Mouse (Mus musculus): ENCODE measurements at regions not wholly inside any gene's neighbourhood (a gene's known extent, or its start where the extent isn't known, plus 50 kb on each side); places are given as distances from the start of the nearest gene placed in this dataset.
A peak's percentile ranks its signal among the peaks of the same experiment; 100 is the strongest.
"Not testable (repeated sequence)": the region's sequence is repeated elsewhere in the genome, so short reads cannot be mapped to it uniquely, and the experiment has no call there.

DNA sequence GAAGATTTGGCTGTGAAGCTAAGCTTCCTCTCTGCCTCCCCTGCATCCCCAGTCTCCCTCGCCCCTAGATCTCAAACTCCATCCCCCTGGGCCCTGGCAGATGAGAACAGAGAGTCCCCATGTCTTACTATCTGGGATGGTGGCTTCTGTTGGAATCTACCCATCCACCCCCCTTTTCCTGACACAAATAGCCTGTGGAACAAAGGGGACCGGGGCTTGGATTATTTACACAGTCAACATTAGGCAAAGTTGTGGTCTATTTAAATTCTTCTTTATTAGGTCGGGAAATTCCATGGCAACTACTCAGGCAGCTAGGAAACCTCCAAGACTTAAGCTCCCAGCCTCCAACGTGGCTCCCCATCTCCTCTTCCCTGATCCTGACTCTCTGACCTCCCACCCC is 279.9 kb downstream of the Cyp26b1 start:
- no peak for DNase-seq

DNA sequence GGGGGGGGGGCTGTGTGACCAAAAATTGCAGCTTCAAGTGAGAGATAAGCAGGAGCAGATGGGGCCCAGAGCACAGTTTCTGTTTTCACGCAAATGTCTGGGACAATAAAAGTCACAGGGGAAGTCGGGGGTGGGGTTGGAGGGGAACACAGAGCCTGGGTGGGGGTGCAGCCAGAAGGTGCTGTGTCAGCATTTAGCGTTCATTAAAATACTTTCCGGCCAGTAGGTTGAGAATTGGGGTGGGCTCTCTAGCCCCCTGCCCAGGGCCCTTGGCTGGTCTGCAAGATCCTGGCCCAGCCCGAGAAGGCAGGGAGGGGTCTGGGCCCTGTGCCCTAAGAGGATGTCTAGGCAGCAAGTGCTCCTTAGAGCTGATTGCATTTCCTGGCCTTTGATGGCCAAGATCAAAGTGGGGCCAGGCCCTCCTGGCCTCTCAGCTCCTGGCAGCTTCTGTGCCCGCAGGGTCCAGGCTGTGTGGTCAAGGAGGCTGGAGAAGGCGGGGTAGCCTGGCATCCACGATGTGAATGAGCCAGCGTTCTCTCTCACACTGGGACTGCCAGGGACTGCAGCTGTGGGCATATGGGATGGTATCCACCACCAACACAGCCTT is 283.0 kb downstream of the Cyp26b1 start:
- no peak for DNase-seq

DNA sequence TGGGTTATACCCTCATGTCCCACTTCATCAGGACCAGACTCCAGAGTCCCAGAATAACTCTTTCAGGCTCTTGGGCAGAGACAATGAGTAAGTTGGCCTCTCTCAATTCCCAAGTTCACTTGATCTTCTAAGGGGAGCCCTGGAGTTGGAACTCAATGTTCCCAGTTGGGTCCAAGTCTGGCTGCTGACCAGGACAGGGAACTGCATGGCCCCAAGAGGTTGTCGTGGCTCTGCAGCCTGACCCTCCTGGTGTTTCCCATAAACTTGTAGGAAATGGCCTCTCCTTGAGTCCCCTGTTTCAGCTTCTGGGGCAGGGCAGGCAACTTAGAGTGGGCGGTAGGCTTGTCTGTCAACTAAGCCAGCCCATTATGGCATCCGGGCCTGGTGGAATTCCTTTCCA is 286.2 kb downstream of the Cyp26b1 start:
- no peak for DNase-seq

DNA sequence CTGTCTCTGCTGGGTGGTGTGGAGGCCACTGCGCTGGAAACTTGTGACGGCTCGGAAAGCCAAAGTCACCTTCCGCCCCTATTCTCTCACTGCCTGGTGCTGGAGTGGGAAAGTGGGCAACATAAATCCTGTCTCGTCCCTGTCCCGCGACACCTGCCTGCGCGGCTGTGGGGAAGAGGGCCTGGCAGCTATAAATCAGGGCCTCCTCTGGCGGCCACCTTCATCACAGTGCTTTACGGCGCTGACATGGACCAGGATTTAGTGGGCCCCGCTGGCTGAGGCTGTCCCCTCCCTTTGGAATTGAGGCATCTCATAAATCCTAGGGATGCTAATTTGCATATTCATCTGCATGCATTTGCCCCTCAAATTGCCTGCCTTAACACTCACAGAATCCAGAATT is 287.1 kb downstream of the Cyp26b1 start:
- no peak for DNase-seq

DNA sequence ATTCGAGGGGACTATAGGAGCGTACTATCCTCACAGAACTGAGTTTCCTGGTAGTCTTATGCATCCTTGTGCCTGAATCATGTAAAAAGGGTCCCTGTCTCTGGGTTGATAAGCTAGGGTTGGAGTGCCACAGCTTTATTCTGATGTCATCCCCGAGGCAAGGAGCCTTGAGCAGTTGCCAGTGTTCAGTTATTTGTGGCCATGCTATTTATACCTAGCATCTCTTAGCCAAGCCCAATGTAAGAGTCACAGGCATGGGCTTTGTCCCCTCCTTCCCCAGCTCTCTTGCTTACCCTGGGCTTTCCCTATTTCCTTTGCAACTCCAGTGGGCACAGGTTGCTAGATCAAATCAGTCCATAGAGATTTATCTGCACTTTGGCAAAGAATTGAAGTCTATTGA is 288.6 kb downstream of the Cyp26b1 start:
- DNase-seq, result no peak

DNA sequence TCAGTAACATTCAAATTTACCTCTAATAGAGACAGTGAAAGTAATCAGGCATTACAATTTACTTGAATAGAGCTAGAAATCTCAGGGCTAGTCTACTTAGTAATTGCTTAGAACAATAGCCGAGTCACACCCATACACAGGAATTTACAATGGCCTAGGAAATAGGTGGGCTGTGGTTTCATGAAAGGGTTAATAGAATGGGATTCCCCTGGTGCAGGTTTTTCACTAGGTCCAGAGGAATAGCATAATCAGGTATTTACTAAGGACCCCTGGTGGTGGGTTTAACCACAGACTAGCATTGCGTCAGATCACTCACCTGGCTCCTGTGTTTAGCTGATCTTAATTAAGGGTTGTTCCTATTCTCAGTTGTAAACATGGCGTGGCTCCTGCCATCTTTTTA is 290.8 kb downstream of the Cyp26b1 start:
- DNase-seq, result not testable (repeated sequence)

DNA sequence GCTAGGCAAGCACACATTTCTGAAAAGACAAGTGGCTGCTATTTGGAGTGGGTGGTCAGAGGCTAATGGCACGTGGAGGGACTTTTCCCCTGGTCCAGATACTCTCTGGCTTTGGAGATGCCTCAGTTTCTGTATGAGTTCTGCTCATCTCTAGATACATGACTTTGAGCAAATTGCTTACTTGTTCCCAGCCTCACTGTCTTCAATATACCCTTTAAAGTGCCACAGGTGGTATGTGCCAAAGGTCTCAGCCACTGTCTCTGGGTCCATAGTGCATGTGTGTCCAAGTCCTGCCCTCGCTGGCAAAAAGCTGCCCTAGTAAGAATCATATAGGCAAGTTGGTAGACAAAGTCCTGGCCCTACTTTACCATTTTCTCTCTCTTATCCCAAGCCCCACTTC is 291.5 kb downstream of the Dysf start:
- DNase-seq, result no peak

DNA sequence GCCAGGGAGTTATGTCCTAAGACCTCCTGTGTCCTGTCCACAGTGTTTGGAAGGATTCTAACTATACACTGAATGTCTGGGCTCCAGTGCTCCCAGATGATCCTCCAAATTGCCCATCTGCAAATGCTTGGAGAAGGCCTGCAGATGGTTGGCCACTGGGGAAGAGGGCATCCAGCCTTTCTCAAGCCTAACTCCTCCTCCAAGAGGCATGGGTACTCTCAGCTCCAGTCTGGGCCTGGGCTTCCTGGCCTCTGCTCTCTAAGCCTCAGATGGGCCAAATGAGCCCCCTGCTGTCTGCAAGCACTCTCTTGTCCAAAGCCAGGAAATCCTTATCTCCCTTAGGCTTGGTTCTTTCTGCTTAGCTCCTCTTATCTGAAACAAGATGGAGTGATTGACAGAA is 290.8 kb downstream of the Dysf start:
- no peak for DNase-seq

DNA sequence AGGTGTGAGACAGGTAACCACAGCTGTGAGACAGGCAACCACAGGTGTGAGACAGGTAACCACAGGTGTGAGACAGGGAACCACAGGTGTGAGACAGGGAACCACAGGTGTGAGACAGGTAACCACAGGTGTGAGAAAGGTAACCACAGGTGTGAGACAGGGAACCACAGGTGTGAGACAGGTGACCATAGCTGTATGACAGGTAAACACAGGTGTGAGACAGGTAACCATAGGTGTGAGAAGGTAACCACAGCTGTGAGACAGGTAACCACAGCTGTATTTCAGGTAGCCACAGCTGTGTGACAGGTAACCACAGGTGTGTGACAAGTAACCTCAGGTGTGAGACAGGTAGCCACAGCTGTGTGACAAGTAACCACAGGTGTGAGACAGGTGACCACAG is 265.5 kb downstream of the Dysf start:
- not testable (repeated sequence) for DNase-seq

DNA sequence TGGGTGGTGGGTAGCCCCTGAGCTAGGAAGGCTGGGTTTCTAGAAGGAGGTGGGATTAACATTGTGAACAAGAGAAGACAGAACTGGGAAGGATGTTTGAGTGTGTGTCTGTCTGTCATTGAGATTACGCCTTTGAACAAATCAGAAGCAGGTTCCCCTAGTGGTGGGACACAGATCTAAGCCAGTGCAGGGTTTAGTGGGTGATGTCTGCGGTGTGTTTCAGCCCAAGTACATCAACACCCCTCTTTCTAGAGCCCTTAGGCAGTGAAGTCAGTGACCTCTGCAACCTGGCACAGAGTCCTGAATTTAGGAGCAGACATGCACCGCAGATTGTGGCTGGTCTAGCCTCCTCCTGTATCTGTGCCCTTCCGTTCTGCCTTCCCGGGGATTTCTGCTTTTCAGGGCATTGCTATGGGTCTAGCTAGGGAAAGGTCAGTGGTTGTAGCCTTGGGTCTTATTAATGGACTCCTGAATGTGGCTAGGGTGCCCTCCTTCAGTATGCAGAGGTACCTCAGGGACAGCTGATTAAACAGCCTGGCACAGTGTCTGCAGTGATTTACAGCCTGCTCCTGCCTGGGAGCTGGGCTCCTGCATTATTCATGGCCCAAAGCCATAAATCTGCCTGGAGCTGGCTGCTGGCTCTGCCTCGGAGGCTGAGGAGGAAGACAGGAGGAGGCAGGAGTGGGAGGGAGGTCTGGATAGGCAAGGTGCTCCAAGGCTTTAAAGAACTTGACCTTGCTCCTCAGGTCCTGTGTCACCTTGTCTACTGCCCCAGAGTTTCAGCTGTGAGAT is 264.3 kb downstream of the Dysf start:
- peak; percentile 50 to 54 for DNase-seq

DNA sequence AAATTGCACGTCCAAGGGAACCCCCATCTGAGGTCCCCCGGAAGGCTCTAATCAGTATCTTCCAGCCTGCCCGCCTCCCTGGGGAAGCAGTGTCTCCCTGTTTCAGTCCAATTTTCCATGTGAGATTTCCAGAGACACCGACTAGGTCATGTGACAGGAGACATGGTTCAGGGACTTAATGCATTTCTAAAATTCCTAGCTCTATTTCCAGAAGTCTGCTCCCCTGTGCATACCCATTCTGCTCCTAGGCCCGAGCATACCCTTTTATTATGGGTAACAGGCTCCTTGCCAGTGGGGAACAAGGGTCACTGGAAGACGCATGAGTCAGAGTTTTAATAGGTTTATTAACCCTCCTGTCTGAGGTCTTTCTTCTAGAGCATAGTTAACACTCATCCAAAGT is 263.6 kb downstream of the Dysf start:
- no peak for DNase-seq

DNA sequence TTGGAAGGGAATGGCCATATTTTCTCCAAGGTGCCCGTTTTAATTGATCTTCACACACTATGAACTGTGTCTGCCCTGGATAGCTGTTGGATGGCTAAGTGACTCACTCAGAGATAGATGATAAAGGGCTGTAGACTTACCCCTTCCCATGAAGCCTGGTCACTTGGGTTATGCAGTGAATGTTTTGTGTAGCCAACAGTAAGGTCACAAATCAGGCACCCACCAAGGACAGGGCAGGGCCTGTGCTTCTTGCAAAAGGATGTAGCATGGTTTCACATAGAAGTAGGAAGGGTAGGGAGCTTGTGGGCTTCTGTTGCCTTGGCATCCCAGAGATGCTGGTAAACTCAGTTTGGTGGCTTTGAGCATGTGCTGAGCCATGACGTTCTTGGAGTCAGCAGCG is 263.1 kb downstream of the Dysf start:
- DNase-seq, result no peak

DNA sequence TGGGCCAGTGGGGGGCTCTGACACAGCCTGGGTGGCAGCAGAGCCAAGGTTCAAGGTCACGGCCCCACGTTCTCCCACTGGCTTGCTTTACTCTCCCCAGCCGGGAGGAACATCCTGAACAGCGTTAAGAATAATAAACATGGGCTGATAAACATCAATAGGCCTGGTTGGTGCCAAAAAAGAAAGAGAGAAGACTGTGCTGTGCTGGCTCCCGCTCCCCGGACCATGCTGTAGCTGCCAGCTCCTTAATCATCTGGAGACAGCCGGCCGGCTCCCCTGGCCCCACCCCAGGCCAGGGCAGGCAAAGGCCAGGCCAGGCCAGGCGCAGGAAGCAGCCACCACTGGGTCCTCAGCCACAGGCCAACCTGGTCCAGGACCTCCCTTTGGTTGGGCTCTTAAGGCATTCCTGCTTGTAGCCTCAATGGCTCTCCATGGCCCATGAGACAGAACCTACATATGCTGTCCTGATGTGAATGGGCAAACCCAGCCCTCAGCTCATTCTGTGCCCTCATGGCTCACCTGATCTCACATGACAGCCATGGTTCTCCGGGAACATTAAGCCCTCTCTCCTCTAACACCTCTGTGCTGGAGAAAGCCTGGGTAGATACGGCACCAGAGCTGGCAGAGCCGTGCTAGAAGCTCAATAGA is 262.3 kb downstream of the Dysf start:
- no peak for DNase-seq

DNA sequence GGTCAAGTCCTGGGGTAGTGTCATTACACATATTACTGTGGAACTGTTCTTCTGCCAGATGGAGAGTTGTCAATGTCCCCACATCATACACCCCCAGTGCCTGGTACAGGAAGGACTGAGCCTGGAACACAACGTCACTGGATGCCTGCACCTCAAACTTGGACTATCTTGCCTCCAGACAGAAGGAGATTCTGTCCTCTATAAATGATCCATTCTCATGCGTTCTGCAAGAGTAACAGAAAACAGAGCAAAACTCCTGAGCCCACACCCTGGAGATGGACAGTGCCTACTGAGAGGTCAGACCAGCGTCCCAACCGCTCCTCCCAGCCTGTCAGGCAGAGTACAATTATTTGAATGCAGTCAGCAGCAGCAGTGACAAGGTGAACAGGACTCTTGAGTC is 261.1 kb downstream of the Dysf start:
- DNase-seq, result no peak

DNA sequence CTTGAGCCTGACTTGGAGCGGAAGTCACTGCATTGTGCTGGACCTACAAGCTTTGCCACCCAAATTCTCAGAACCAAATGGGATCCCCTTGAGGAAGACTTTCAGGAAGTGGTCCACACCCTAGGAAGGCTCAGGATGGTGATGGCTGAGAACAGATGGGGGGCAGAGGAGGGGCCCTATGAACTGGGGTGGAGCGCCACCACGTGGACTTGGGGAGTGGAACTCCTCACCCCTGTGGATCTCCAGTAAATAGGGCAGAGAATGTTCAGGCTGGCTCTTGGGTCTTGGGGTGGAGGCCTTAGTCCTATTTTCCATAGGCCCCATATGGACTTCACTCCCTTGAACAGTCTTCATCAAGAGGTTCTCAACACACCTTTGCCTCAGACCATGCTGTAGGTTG is 260.6 kb downstream of the Dysf start:
- no peak for DNase-seq

DNA sequence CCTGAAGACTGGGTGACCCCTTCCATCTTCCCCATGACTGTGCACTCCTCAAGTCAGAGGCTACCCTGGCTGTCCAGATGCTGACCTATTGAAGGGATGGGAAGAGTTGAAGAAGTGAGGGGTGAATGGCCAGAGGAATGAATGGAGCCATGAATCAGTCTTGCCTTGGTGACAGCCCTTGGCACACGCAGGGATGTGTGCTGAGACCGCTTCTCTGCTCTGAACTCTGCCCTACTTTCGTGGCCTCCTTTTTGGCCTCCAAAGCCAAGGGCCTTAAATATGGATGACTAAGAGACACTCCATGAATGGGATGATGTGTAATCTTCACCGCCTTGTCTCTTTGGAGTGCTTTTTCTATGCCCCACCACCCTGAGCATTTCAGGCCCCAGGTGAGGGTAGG is 259.7 kb downstream of the Dysf start:
- DNase-seq, result no peak

DNA sequence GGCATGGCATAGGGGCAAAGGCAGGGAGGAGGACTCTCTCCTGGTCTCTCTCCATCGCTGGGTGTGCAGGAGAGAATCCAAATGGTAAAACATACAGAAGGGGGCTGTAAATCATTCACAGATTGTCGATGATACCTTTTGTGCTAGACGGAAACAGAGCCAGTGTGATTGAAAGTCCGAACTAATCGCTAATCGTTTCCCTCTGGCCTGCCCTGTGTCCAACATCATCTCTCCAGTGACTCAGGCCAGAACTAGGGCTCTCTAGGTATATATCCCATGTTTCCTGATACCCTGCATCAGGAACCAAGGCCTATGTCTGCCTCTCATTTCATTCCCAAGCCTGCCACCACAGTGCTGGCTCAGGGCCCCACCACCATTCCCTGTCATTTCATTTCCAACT is 259.1 kb downstream of the Dysf start:
- no peak for DNase-seq

DNA sequence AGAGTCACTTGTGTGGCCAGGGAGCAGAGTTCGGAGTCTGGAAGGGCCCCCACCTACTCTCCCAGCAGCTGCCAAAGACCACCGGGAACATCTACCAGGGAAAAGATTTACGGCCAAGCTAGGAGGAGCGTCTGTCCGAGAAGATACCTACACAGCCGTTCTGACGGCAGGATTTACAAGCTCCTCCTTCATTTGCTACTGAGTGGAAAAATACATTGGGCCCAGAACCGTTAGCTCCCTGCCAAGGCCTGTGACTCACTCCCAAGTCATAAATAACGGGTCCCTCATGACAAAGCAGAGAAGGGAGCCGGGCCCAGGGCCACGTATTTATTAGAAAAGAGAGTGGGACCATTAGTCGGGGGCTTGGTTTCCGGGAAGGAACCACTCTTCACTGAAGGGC is 258.3 kb downstream of the Dysf start:
- DNase-seq, result peak; percentile 41 to 42

DNA sequence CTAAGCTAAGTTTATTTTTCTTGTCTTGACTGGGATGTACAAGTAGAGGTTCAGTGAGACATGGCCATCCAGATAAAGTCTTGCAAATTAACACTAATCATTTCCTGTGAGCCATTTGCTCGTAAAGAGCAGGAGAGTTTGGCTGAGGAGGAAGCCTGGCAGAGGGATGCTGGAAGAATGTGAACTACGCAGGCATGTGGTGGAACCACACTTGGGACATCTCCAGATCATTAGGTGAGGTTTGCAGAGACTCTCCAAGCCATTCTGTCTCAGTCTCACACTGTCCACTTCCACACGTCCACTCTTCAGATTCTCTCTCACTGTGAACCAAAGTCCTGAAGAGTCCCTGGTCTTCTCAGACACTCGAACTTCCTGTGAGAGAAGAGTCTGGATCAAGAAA is 256.3 kb downstream of the Dysf start:
- DNase-seq, result no peak

DNA sequence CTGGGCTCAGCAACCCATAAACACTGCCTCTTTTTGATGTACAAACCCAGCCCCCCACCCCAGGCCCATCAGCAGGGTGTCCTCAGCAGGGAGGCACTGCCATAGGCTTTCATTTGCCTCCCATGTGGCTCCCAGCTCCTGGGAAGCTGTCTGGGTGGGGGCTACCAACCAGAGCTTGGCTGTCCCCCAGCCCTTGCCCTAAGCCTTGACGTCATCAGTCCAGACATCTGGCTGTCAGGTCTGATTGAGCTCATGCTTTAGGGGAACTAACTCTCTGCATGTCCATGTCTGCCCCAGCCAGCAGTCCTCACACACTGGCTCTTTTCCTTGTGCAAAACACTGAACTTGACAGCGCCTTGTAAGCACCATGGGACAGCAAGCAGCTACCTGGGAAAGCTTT is 255.3 kb downstream of the Dysf start:
- DNase-seq, result no peak

DNA sequence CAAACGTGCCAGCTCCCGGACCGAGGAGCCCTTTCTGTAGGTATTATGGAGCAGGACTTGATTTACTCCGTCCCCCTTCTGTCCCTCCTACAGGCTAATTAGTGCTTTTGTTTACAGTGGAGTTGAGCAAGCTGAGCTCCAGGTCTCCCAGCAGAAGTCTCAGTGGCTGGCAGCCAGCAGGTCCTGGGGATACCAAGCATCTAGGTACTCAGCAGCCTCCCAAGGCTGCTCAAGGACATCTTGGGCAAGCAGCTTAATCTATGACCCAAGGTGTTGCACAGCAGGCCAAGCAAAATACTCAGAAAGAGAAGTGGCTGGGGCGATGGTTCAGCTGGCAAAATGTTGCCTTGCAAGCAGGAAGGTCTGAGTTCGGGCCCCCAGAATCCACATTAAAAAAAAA is 254.4 kb downstream of the Dysf start:
- DNase-seq, result no peak

DNA sequence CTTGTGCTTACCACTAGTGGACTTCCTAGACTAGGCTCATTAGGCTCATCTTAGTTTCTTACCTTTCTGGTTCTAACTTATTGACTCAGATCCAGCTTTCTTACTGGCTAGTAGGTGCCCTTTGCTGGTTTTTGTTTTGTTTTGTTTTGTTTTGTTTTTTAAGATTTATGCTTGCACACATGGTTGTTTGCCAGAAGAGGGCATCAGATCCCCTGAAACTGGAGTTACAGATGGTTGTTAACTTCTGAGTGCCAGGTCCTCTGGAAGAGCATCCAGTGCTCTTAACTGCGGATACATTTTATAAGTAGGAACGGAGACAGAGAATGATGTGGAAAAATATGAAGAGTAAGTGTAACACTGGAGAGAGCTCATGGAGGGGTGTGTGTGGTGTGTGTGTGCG is 253.1 kb downstream of the Dysf start:
- DNase-seq, result no peak
